ENCODE assay signal across 24 mouse cellular contexts in the genomic region with DNA sequence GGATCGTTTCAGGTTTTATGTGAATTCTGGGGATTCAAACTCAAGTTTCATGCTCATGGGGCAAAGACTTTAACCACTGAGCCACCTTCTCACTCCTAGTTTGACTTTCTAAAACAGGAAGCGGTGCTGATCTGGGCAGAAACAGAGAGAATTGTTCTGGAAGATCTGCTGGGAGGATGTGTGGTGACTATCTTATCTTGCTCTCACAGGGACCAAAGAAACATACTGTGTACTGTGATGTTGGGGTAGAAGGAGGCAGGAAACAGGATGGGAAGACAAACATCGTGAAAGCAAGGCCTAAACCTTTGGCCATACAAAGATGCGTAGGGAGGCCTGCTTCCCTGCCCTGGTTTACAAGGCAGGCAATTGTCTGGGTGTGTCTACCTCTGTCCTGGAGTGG. TPM values are rescaled to one million over a fixed set of nuclear protein-coding genes. Genes with fewer than 3 reads are reported as not detected.
A peak's percentile ranks its signal among the peaks of the same experiment; 100 is the strongest.
DNase-seq lines count a peak whose midpoint lies in the region; ATAC-seq and TF ChIP-seq lines count a peak whose summit lies in the region.
"Had no signal": no experiment of that assay in that cellular context is flagged by ENCODE, and none has a peak within 500 bp of the region (broad histone marks: within the 10 kb centered on the region; RNA-seq: fewer than 3 reads in every experiment).

No protein-coding gene starts in this region.

- TF ChIP-seq EP300 in heart, adult 2 months (IDR thresholded peaks at IDR 0.05; ENCODE audit: insufficient read depth, low read depth, low read length), result no peak

- H3K36me3 ChIP-seq in heart, adult 2 months (ENCODE audit: control insufficient read depth, insufficient read depth, low read length), result no peaks in the 10 kb centered on the region
- H3K36me3 ChIP-seq in G1E (replicated peaks), result no peaks in the 10 kb centered on the region
- H3K36me3 ChIP-seq in forebrain, embryonic 10.5 days (replicated peaks), result no peaks in the 10 kb centered on the region
- H3K36me3 ChIP-seq: lung, embryonic 15.5 days; neural tube, embryonic 12.5 days had no signal

- no peak for TF ChIP-seq POLR2A in heart, adult 2 months (IDR thresholded peaks at IDR 0.05; ENCODE audit: insufficient read depth, low read depth, low read length)
- TF ChIP-seq POLR2A in lung, adult 2 months (IDR thresholded peaks at IDR 0.05; ENCODE audit: borderline replicate concordance, extremely low read depth, low read depth, low read length), result no peak

- no peak overlapping the region for H3K27ac ChIP-seq in heart, adult 2 months
- H3K27ac ChIP-seq in forebrain, embryonic 10.5 days, result no peak overlapping the region
- H3K27ac ChIP-seq: lung, embryonic 15.5 days; neural tube, embryonic 12.5 days had no signal

- H3K9ac ChIP-seq in heart, adult 2 months (ENCODE audit: low read depth, low read length), result no peak overlapping the region
- H3K9ac ChIP-seq: forebrain, postnatal 0 days; lung, embryonic 15.5 days; neural tube, embryonic 12.5 days had no signal

- H3K4me3 ChIP-seq in heart, adult 2 months, result no peak overlapping the region
- no peak overlapping the region; the same call in 1 of the 2 replicates for H3K4me3 ChIP-seq in G1E (ENCODE audit: low read depth, low read length)
- H3K4me3 ChIP-seq in lung, adult 2 months (replicated peaks; ENCODE audit: extremely low read depth, low read depth, low read length), result no peak overlapping the region
- H3K4me3 ChIP-seq in forebrain, embryonic 10.5 days, result no peak overlapping the region
- H3K4me3 ChIP-seq: lung, embryonic 15.5 days; neural tube, embryonic 12.5 days had no signal

- intact Hi-C loops in heart, adult 2 months (cut with DNase I), result no loop called here

- no peaks in the 10 kb centered on the region for H3K9me3 ChIP-seq in G1E (replicated peaks)
- H3K9me3 ChIP-seq in forebrain, embryonic 10.5 days, result no peaks in the 10 kb centered on the region
- H3K9me3 ChIP-seq: lung, embryonic 15.5 days; neural tube, embryonic 12.5 days had no signal

- TF ChIP-seq CTCF in heart, adult 2 months (IDR thresholded peaks at IDR 0.05), result no peak
- no peak for TF ChIP-seq CTCF in G1E (IDR thresholded peaks at IDR 0.05; ENCODE audit: low read depth, low read length)
- no peak for TF ChIP-seq CTCF in lung, adult 2 months (IDR thresholded peaks at IDR 0.05; ENCODE audit: insufficient read depth, low read length)

- H3K79me2 ChIP-seq in heart, adult 2 months (replicated peaks; ENCODE audit: control insufficient read depth, insufficient read depth, low read length), result no peaks in the 10 kb centered on the region

- H3K27me3 ChIP-seq in heart, adult 2 months (ENCODE audit: control insufficient read depth, insufficient read depth, low read length), result no peaks in the 10 kb centered on the region
- 0 out of 2 replicates have a peak, but pooled peaks cover 3% of the 10 kb centered on the region for H3K27me3 ChIP-seq in G1E (ENCODE audit: insufficient read depth, low read length)
- H3K27me3 ChIP-seq in forebrain, embryonic 10.5 days (ENCODE audit: poor library complexity, severe bottlenecking), result no peaks in the 10 kb centered on the region
- H3K27me3 ChIP-seq: CH12.LX; lung, embryonic 15.5 days; neural tube, embryonic 12.5 days; Patski had no signal

- peak; percentile 67 for ATAC-seq in G1E (ENCODE audit: extremely low read depth, insufficient number of reproducible peaks, low FRiP score, poor library complexity, severe bottlenecking)
- ATAC-seq in megakaryocyte progenitor cell, adult 5-6 weeks (replicated peaks; ENCODE audit: poor library complexity), result peak; percentile 47
- ATAC-seq: activated CD4-positive, CD25-positive, alpha-beta regulatory T cell, adult 4 months; forebrain, postnatal 0 days; hindbrain, embryonic 16.5 days; Patski had no signal

- H3K4me1 ChIP-seq in heart, adult 2 months (ENCODE audit: control insufficient read depth, insufficient read depth, low read length), result peaks cover 1% of the 10 kb centered on the region; the same call in 1 of the 2 replicates
- peaks cover 74% of the 10 kb centered on the region for H3K4me1 ChIP-seq in G1E (ENCODE audit: insufficient read depth, low read depth, low read length)
- no peaks in the 10 kb centered on the region for H3K4me1 ChIP-seq in lung, adult 2 months (ENCODE audit: control insufficient read depth, insufficient read depth, low read length)
- H3K4me1 ChIP-seq in forebrain, embryonic 10.5 days, result 0 out of 2 replicates have a peak, but pooled peaks cover 5% of the 10 kb centered on the region
- H3K4me1 ChIP-seq: lung, embryonic 15.5 days; neural tube, embryonic 12.5 days had no signal

- 57% methylated on average over 4 of the region's 4 CpGs for WGBS in heart, adult 2 months
- 62% methylated on average over 4 of the region's 4 CpGs for WGBS in lung, adult 2 months
- 85% methylated on average over 4 of the region's 4 CpGs for WGBS in forebrain, embryonic 10.5 days

- peak; percentile 55 for DNase-seq in heart, adult 11 months
- no peak for DNase-seq in heart, adult 2 months
- DNase-seq in G1E (ENCODE audit: low spot score) (peak; percentile 33), liver (peak; percentile 53)
- no peak for DNase-seq in lung, postnatal 4 days
- no peak for DNase-seq in lung, adult 2 months
- DNase-seq in forebrain, embryonic 10.5 days (ENCODE audit: extremely low spot score, low spot score), result no peak
- DNase-seq: adrenal gland, postnatal 36 days; cerebellum, postnatal 14 days; forebrain, postnatal 0 days; heart, postnatal 4 days; kidney, adult 11 months; kidney, postnatal 10 days; right cerebral cortex, postnatal 14 days; thymus, postnatal 25 days had no signal

RNA-seq across cellular contexts. Expression of a gene that starts 2.8 kb away (rescaled TPM):
- 1 to 10 TPM; 5.2 to 6.2 TPM for total RNA-seq in heart, adult 2 months (2021)
- polyA plus RNA-seq in heart, adult 2 months (2012; rRNA removed), result 0.94 and 1.7 TPM in 2 replicates
- not detected in 2 replicates for total RNA-seq in G1E (2014; fragmentation: Nextera tagmentation)
- 2.1 and 2.8 TPM in 2 replicates for total RNA-seq in G1E (2017)
- 0.13 and 0.46 TPM in 2 replicates for polyA plus RNA-seq in G1E (2012)
- not detected in 2 replicates for total RNA-seq in megakaryocyte progenitor cell, adult 5-6 weeks (2015)
- not detected in 2 replicates for total RNA-seq in megakaryocyte progenitor cell, adult 5-6 weeks (2017)
- polyA plus RNA-seq in lung, adult 2 months (2012; rRNA removed), result 0.13 and 2.1 TPM in 2 replicates
- 0.32 and 0.78 TPM in 2 replicates for polyA plus RNA-seq in forebrain, embryonic 10.5 days (2016; fragmentation: Nextera tagmentation; extraction: Ambion mirVana)
- total RNA-seq: adrenal gland, postnatal 36 days; CH12.LX; forebrain, postnatal 0 days; granulocyte monocyte progenitor cell, adult 5-6 weeks; left cerebral cortex, adult 8-10 months had no signal
- polyA plus RNA-seq: activated CD4-positive, CD25-positive, alpha-beta regulatory T cell, adult 4 months; forebrain, postnatal 0 days; hindbrain, embryonic 16.5 days; lung, embryonic 15.5 days; Patski had no signal

RNA-seq across cellular contexts. Expression of a gene that starts 41.0 kb away (rescaled TPM):
- under 1 TPM; 0.21 to 0.25 TPM for total RNA-seq in heart, adult 2 months (2021)
- 0.12 and 0.21 TPM in 2 replicates for polyA plus RNA-seq in heart, adult 2 months (2012; rRNA removed)
- total RNA-seq in G1E (2014; fragmentation: Nextera tagmentation), result not detected in 2 replicates
- total RNA-seq in G1E (2017), result 0.06 and 0.33 TPM in 2 replicates
- polyA plus RNA-seq in G1E (2012), result not detected in 2 replicates
- 0.07 TPM in 1 of 2 replicates, not detected in the other for total RNA-seq in megakaryocyte progenitor cell, adult 5-6 weeks (2015)
- not detected in 2 replicates for total RNA-seq in megakaryocyte progenitor cell, adult 5-6 weeks (2017)
- polyA plus RNA-seq in lung, adult 2 months (2012; rRNA removed), result 0.15 TPM in 2 replicates
- 4.6 and 5.0 TPM in 2 replicates for polyA plus RNA-seq in forebrain, embryonic 10.5 days (2016; fragmentation: Nextera tagmentation; extraction: Ambion mirVana)
- total RNA-seq: CH12.LX had no signal

Comparison
In these comparisons a context has a peak if more than half of its experiments do, and no peak if none do; other contexts are left out.
1. DNase-seq: peak in heart, adult 11 months (single experiment), G1E (single experiment) and liver (single experiment); none in heart, adult 2 months (0 of 2), lung, postnatal 4 days (0 of 2), lung, adult 2 months (single experiment) and forebrain, embryonic 10.5 days (single experiment).